Mouse (Mus musculus) neural tube, embryonic 11.5 days (tissue): ENCODE measurements around the gene Mrps7. TPM values are rescaled to one million over a fixed set of nuclear protein-coding genes. Genes with fewer than 3 reads are reported as not detected.

Experiments
- ATAC-seq: fragments of 200-750 bp; cut with Nextera tagmentation; 2 replicates; pipeline ENCODE4 v1.8.0; 2017; ENCODE audit warnings: moderate number of reproducible peaks, mild to moderate bottlenecking, moderate TSS enrichment, moderate library complexity; ENCODE audit not compliant: insufficient read depth, low FRiP score, low TSS enrichment
- DNase-seq: peaks from one replicate; pipeline ENCODE4 v3.0.0-alpha.2; 2015; ENCODE audit warnings: low spot score
- H3K27ac ChIP-seq: fragments of 300-500 bp; sonication (generic); 2 replicates; pipeline ENCODE4 v1.5.1; 2014; ENCODE audit warnings: low read depth, mild to moderate bottlenecking, low read length
- H3K27me3 ChIP-seq: fragments of 300-500 bp; sonication (generic); 2 replicates; pipeline ENCODE4 v1.6.1; 2014; ENCODE audit warnings: mild to moderate bottlenecking, low read length, mixed read lengths; ENCODE audit not compliant: control insufficient read depth, insufficient read depth
- H3K36me3 ChIP-seq: fragments of 300-500 bp; sonication (generic); 2 replicates; pipeline ENCODE4 v1.6.1; 2014; ENCODE audit warnings: mild to moderate bottlenecking, low read length, moderate library complexity, mixed read lengths; ENCODE audit not compliant: control insufficient read depth, insufficient read depth
- H3K4me1 ChIP-seq: fragments of 300-500 bp; sonication (generic); 2 replicates; pipeline ENCODE4 v1.6.1; 2014; ENCODE audit warnings: low read length, mixed read lengths; ENCODE audit not compliant: control insufficient read depth, insufficient read depth
- H3K4me2 ChIP-seq: fragments of 300-500 bp; sonication (generic); 2 replicates; pipeline ENCODE4 v1.6.1; 2014; ENCODE audit warnings: low read depth, mild to moderate bottlenecking, moderate library complexity
- H3K4me3 ChIP-seq: fragments of 300-500 bp; sonication (generic); 2 replicates; pipeline ENCODE4 v1.5.1; 2014; ENCODE audit warnings: low read depth, low read length
- H3K9ac ChIP-seq: fragments of 300-500 bp; sonication (generic); 2 replicates; pipeline ENCODE4 v1.6.1; 2014; ENCODE audit warnings: mild to moderate bottlenecking, low read length
- H3K9me3 ChIP-seq: fragments of 300-500 bp; sonication (generic); 2 replicates; pipeline ENCODE4 v1.6.1; 2016; ENCODE audit warnings: low read length; ENCODE audit not compliant: control insufficient read depth
- WGBS: fragments of 180-500 bp; shearing (Covaris S2); extraction: QIAGEN DNeasy Blood & Tissue Kit; methylation state at CpG from one replicate; pipeline ENCODE4 v1.1.7; 2014; 5-methylcytosine and 5-hydroxymethylcytosine counted together
- polyA plus RNA-seq: library from polyadenylated mRNA; unstranded; fragments of >200 nt; fragmentation: Nextera tagmentation; extraction: Ambion mirVana; gene quantifications from 2 replicates; pipeline ENCODE4 v1.2.1, GENCODE M21; 2014

Mrps7 gene
- polyA plus RNA-seq, 1 experiment from 2014 or later: 95.5 TPM

- ATAC-seq (no peak), DNase-seq (no peak)
- Histone ChIP-seq H3K27ac (no peak overlapping the region), H3K27me3 (no peaks in the 10 kb centered on the region), H3K4me2 (no peak overlapping the region), H3K9me3 (no peaks in the 10 kb centered on the region), H3K4me3 (no peak overlapping the region), H3K9ac (no peak overlapping the region), H3K36me3 (no peaks in the 10 kb centered on the region), H3K4me1 (no peaks in the 10 kb centered on the region)
- 79% methylated on average over 5 of the region's 5 CpGs for WGBS
These were observed 35.0 kb downstream of the Mrps7 start for GRCm38 (mm10) chr11:115638498-115639409.

GRCm38 (mm10) chr11:115639540-115639939, 35.8 kb downstream of the Mrps7 start:
- DNase-seq: no peak
- H3K9me3 ChIP-seq: no peaks in the 10 kb centered on the region
- H3K4me3 ChIP-seq: no peak overlapping the region
- H3K4me2 ChIP-seq: no peak overlapping the region
- no peaks in the 10 kb centered on the region for H3K4me1 ChIP-seq
- no peak overlapping the region for H3K9ac ChIP-seq
- ATAC-seq: no peak
- WGBS: 79% methylated on average over 4 of the region's 4 CpGs
- no peak overlapping the region for H3K27ac ChIP-seq
- no peaks in the 10 kb centered on the region for H3K36me3 ChIP-seq
- H3K27me3 ChIP-seq: no peaks in the 10 kb centered on the region

DNA sequence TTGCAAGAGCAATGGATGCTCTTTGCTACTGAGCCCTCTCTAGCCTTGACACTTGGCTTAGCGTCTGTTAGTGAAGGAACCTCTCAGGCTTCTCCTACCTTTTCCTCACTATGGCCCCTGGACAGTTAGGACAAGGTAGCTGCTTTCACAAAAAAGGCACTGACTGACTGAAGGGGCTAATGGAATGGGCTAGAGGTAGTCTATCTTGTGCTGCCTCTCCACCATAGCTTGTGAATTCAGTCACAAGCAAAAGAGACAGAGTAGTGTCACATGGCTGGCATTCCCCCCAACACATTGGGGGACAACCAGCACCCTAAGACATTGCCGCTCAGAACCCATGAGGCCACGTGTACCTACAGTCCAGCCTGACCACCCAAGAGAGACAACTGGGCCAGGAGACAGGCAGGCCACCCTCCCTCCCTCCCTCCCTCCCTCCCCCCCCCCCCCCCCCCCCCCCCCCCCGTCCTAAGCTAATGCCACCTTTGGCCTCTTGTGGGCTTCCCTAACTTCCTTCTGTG, 36.6 kb downstream of the Mrps7 start:
- Histone ChIP-seq H3K36me3 (no peaks in the 10 kb centered on the region), H3K4me2 (no peak overlapping the region), H3K9me3 (no peaks in the 10 kb centered on the region), H3K9ac (no peak overlapping the region), H3K4me3 (no peak overlapping the region), H3K27me3 (no peaks in the 10 kb centered on the region), H3K4me1 (no peaks in the 10 kb centered on the region), H3K27ac (no peak overlapping the region)
- DNase-seq: no peak
- no peak for ATAC-seq
- 82% methylated on average over 3 of the region's 4 CpGs for WGBS

- Histone ChIP-seq H3K4me3 (no peak overlapping the region), H3K27me3 (no peaks in the 10 kb centered on the region), H3K27ac (no peak overlapping the region), H3K4me1 (no peaks in the 10 kb centered on the region), H3K4me2 (no peak overlapping the region), H3K36me3 (no peaks in the 10 kb centered on the region), H3K9me3 (no peaks in the 10 kb centered on the region), H3K9ac (no peak overlapping the region)
- WGBS: 58% methylated on average over 14 of the region's 14 CpGs
- no peak for DNase-seq
- no peak for ATAC-seq
These were observed 37.4 kb downstream of the Mrps7 start for GRCm38 (mm10) chr11:115640978-115641663.

DNA sequence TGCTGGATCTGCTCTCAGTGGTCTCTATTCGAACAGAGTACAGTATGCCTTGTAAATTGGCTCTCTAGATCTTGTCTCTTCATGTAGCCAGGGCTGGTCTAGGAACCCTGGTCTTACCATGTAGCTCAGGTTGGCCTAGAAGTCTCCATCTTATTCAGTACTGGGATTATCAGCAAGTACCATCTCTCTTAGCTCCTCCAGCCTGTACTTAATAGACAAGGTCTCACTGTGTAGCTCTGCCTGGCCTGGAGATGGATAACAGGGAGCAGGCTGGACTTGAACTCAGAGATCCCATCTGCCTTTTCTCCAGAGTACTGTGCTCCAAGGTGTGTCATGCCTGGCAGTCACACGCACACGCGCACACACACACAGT, 37.9 kb downstream of the Mrps7 start:
- H3K9ac ChIP-seq: no peak overlapping the region
- H3K36me3 ChIP-seq: no peaks in the 10 kb centered on the region
- no peak overlapping the region for H3K4me3 ChIP-seq
- H3K9me3 ChIP-seq: no peaks in the 10 kb centered on the region
- no peaks in the 10 kb centered on the region for H3K27me3 ChIP-seq
- DNase-seq (no peak), ATAC-seq (no peak)
- 88% methylated on average over 4 of the region's 4 CpGs for WGBS
- H3K27ac ChIP-seq: no peak overlapping the region
- no peak overlapping the region for H3K4me2 ChIP-seq
- H3K4me1 ChIP-seq: no peaks in the 10 kb centered on the region

GRCm38 (mm10) chr11:115642705-115643104, 39.0 kb downstream of the Mrps7 start:
- ATAC-seq: no peak
- Histone ChIP-seq H3K4me1 (no peaks in the 10 kb centered on the region), H3K36me3 (no peaks in the 10 kb centered on the region), H3K9me3 (no peaks in the 10 kb centered on the region), H3K27ac (no peak overlapping the region), H3K27me3 (no peaks in the 10 kb centered on the region), H3K9ac (no peak overlapping the region), H3K4me2 (no peak overlapping the region), H3K4me3 (no peak overlapping the region)
- no peak for DNase-seq
- WGBS: 89% methylated on average over 2 of the region's 2 CpGs

GRCm38 (mm10) chr11:115643265-115643664, 39.5 kb downstream of the Mrps7 start:
- 83% methylated on average over 10 of the region's 10 CpGs for WGBS

DNA sequence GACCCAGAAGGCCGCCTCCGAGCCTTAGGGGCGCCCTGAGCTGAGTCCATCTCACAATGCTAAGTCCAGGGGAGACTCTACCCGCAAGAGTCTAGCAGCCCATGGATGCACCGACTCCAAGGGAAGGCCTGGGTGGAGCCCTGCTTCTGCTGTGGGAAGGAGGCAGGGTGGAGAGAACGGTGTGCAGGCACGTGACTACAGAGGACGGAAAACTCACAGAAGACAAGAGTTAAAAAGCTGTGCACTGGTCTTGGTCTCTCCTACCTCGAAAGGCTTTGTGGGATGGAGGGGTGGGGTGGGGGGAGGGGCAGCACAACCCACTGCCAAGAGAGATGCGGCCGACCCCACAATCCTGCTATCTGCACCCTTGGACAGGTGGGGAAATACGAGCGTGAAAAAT, 40.6 kb downstream of the Mrps7 start:
- Histone ChIP-seq H3K27ac (no peak overlapping the region), H3K4me1 (no peaks in the 10 kb centered on the region), H3K4me3 (no peak overlapping the region), H3K9me3 (no peaks in the 10 kb centered on the region), H3K9ac (no peak overlapping the region), H3K27me3 (no peaks in the 10 kb centered on the region), H3K4me2 (no peak overlapping the region), H3K36me3 (no peaks in the 10 kb centered on the region)
- DNase-seq: no peak
- ATAC-seq: no peak
- WGBS: 93% methylated on average over 13 of the region's 13 CpGs

More at GRCm38 (mm10) chr11:115643265-115643664, 39.5 kb downstream of the Mrps7 start:
- Histone ChIP-seq H3K9ac (no peak overlapping the region), H3K27me3 (no peaks in the 10 kb centered on the region), H3K36me3 (no peaks in the 10 kb centered on the region), H3K4me3 (no peak overlapping the region), H3K27ac (no peak overlapping the region), H3K9me3 (no peaks in the 10 kb centered on the region), H3K4me2 (no peak overlapping the region), H3K4me1 (no peaks in the 10 kb centered on the region)
- ATAC-seq (no peak), DNase-seq (no peak)
